Mouse (Mus musculus) gonadal fat pad, adult 2 months (tissue): ENCODE results near the gene Pde5a. TPM values are rescaled to one million over a fixed set of nuclear protein-coding genes. Genes with fewer than 3 reads are reported as not detected.

Source experiments
- DNase-seq: peaks from one replicate; pipeline ENCODE4 v3.0.0-alpha.2; 2012; ENCODE audit warnings: low read depth
- polyA plus RNA-seq: library from polyadenylated mRNA; depleted of rRNA; stranded (reverse); fragments of >200 nt; gene quantifications from 2 replicates; pipeline ENCODE4 v1.2.3, GENCODE M21; 2012; rRNA removed

The Pde5a gene
- polyA plus RNA-seq = 2.6 and 3.0 TPM in 2 replicates

DNA sequence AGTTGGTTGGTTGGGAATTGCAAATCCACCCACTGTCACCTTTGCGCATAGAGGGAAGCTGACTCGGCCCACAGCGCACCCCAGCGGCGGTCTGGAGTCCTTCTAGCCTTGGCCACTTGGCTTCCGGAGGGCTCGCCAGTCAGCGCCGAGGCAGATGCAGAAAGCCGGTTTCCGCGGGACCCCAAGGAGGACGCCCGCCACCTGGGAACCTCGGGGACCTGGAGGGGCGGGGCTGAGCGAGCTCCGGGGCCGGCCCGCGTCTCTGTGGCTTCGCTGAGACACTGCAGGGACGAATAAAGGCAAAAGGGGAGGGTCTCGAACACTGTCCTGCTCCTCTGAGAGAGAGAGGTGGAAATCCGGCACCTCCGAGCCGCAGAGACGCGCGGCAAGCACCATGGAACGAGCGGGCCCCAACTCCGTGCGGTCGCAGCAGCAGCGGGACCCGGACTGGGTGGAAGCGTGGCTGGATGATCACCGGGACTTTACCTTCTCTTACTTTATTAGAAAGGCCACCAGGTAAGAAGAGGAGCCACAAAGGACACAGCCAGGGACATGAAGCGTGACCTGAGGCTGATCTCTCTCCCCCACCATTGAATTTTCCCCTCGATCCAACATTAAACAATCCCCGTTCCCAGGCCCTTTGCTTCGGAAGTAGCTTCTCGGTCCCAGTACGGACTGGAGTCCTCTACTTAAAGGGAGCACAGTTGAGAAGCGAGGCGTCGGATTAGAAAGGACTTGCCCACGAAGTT is at the start of gene Pde5a:
TSS of gene Pde5a (plus strand) at position 96 of the 749 bp plus-strand sequence.
- no peak for DNase-seq

GRCm38 (mm10) chr3:122680851-122681250 is 47.9 kb upstream of the Pde5a start:
- DNase-seq = no peak

DNA sequence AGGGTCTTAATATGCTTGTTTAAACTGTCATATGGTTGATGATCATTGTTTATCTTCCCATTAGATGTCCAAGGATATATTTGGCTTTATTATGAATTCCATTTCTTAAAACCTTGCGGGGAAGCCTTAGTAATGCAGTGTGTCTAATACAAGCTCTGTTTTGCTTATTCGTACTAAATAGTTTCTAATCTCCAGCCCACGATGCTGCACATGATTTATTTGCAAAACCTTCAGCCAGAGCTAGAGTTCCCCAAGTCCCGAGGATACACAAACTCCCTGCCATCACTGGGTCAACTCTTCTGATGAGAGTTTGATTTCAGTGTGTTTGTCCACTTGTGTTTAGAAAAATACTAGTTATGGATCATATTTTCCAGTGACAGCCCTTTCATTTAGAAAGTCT is 46.4 kb upstream of the Pde5a start:
- DNase-seq = no peak

DNA sequence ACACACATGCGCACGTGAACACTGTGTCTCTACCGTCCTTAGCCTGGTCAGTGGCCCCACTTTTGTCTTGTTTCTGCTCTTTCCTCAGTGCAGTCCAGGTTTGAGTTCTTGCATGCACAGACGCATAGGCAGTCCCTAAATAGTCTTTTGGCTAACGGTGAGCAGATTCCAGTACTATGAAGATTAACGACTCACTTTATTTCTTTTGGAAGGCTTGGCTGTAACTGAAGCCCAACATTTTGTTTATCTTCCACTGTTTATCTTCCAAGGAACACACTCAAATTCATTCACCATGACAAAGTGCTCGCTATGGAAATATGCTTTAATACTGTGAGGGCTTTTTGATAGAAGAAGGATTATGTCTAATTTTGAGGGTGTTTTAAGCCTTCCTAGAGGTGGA is 43.9 kb upstream of the Pde5a start:
- no peak for DNase-seq

GRCm38 (mm10) chr3:122693039-122693438 is 35.7 kb upstream of the Pde5a start:
- no peak for DNase-seq

DNA sequence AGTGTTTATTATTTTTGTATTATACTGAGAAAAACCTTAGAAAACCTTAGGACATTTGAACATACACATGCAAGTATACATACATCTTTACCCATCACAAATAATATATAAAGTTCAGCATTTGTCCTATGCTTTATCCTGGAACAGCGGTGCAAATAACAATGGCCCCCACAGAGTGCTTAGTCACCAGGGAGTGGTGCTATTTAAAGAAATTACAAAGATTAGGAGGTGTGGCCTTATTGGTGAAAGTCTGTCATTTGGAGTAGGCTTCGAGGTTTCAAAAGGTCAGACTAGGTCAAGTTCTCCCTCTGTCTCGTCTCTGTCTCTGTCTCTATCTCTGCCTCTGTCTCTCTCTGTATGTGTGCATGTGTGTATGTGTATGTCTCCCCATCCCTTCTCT is 32.9 kb upstream of the Pde5a start:
- no peak for DNase-seq

DNA sequence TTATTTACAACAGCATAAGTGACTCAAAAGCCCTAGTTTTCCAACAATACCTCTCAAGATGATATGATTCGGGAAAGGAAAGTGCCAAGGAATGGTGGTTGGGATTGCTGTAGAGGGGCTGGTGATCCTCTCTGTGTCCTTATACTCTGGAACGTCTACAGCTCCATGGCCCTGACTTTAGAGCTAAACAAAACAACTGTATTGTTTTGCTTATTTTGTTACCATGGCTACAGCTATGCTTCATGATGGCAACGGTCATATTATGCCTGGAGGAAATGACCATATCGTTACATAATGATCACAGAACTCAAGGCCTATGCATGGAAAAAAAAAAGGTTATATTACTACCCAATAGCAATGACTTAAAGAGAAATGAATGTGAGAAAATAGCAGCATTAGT is 32.1 kb upstream of the Pde5a start:
- no peak for DNase-seq

DNA sequence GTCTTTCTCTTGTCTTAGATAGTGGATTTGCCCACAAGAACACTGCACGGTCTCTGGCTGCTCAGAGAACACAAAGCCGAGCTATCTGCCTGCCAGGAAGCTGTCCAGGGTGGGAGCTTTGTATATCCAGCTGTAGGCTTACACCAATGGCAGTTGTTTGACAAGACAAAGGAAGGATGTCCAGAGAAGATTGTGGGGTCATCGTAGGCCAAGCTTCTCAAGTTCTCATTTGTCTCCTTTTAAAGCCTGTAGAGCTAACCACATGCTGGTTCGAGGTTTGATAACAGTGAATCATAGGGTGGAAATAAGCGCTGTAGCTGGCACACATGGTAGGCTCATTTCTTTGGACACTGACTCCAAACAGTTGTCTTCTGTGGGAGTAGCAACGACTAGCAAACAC is 24.5 kb upstream of the Pde5a start:
- no peak for DNase-seq

DNA sequence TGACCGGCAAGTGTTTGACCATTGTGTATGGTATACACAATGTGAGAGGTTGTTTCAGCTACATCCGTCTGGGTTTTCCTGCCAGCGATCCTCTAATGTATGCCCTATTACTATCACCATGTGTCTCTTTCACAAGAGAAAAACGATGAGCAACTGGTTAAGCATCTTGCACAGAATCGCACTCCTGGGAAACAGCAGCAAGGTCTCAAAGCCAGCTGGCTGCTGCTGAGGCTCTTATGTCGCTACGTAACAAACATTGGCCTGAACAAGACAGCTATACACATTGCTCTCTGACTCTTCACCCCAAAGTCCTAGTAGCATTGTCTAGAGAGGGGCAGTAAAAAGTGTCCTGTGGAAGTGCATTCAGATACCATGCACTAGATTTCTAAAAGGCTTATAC is 23.5 kb upstream of the Pde5a start:
- no peak for DNase-seq

GRCm38 (mm10) chr3:122708485-122708884 is 20.3 kb upstream of the Pde5a start:
- DNase-seq = no peak

DNA sequence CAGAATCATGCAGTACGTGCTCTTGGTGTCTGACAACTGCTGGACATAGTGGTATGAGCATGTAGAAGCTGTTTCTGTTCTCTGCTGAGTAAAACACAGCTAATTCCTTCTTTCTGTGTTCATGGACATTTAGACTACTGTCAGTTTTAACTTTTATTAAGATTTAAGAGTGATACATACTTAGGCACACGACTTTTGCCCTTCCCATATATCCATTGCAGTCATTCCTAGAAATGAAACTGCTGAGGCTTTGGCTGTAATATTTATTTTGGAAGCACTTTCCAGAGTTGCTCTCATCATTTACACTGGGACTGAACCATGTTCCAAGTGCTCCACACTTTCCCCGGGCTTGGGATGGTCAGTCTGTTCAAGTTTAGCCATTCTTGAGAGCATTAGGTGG is 18.6 kb upstream of the Pde5a start:
- DNase-seq = no peak

DNA sequence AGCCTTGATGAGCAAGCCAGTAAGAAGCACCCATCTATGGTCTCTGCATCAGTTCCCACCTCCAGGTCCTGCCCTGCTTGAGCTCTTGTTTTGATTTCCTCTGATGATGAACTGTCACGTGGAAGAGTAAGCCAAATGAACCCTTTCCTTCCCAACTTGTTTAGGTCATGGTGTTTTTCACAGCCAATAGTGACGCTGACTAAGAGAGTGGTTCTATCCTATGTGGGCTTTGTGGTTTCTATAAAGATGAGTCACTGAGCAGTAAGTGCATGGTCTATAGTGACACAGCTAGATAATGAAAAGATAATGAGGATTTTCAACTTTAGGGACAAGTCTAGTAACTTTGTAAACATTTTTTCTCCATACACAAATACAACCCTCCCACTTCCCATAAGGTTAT is 10.1 kb upstream of the Pde5a start:
- DNase-seq = no peak

DNA sequence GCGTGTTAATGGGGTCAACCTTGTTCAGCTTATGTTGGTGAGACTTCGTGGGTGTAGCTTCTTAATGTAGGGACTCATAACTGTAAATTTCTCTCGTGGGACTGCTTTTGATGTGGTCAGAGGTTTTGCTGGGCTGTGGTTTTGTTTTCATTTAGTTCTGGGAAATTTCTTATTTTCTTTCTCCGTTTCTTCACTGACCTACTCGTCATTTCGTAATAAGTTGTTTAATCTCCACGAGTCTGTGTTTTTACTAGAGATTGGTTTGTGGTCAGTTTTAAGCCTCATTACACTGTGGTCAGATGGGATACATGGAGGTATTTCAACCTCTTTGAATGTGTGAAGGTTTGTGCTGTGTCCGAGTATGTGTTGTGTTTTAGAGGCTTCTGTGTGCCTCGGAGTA is 7.2 kb upstream of the Pde5a start:
- DNase-seq = no peak

DNA sequence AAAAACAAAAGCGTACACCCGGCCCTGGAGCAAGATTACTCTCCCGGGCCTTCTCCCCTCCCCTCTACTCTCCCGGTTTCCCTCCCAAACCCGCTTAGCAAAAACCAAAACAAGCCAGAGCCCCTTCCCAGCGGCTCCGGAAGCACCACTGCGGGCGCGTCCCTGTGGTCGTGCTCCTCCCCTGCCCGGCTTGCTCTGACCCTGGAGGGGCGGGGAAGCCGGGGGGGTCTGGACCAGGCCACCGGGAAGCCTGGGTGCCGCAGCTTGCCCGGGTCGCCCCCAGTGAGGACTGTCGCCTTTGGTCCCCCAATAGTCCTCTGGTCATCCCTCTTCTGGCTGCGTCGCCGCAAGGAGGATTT is 833 bp downstream of the Pde5a start:
- DNase-seq = no peak

DNA sequence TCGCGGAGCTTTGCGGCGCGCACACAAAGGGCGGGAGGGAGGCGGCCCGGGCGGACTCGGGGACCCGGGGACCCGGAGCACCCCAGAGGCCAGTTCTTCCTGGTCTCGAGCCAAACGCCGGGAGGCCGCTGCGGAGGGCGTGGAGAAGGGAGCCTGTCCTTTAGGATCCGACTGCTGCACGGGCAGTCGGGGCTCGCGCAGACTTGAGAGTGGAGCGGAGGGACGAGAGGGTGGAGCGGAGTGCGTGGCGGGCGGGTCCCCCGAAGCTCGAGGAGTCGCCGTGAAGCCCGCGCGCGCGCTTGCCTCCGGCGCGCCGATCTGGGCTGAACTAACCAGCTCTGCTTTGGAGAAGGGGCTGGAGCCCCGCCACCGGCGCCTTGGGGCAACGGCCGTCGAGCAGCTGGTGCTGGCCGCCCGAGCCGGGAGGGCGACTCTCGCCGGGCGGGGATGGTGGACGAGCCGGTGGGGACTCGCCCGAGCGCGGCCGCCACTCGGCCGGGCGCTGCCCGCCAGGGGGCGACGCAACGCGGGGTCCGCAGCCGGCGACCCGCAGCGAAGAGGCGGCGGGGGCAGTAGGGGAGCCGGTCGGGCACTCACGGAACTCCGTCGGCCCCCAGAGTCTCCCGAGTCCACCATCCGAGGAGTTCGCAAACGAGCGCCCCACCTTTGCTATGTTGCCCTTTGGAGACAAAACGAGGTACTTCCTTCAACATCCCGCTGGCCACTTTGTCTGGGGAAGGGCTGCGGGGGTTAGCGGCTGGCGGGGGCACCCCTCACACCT is 1.4 kb downstream of the Pde5a start:
- no peak for DNase-seq

- DNase-seq = no peak
These were observed 2.0 kb downstream of the Pde5a start for GRCm38 (mm10) chr3:122730741-122731235.

DNA sequence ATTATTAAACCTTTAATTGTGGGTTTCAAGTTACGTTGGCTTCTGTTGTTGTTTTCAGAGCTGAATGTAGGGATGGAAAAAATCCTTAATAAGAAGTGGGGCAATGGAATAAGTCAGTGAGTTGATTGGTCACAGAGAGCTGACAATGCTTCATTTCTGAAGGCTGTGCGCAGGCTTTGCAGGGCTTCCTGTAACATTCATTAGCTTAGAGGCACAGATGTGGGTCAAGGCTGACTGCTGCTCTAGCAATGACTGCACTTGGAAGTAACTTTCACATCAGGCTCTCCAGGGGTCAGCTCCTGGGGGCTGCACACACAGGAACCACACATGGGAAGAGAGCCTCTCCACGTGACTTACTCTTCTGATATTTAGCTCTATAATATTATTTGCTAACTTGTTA is 5.1 kb downstream of the Pde5a start:
- no peak for DNase-seq

GRCm38 (mm10) chr3:122734329-122734728 is 5.6 kb downstream of the Pde5a start:
- DNase-seq = no peak

GRCm38 (mm10) chr3:122739460-122739859 is 10.7 kb downstream of the Pde5a start:
- no peak for DNase-seq

DNA sequence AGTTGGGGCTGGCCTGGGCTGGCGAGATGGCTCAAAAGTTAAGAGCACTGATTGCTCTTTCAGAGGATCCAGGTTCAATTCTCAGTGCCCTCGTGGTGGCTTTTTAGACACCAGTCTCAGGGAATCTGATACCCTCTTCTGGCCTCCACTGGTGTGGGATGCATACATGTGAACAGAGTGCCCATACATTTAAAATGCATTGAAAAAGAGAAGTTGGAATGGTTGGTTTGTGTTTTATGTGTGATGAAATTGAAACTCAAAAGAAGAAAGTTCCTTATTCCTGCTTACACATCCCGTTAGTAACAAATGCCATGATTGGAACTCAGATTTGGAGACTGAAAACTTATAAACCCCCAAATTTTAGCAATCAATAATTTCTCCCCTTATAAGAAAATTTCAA is 15.5 kb downstream of the Pde5a start:
- no peak for DNase-seq

DNA sequence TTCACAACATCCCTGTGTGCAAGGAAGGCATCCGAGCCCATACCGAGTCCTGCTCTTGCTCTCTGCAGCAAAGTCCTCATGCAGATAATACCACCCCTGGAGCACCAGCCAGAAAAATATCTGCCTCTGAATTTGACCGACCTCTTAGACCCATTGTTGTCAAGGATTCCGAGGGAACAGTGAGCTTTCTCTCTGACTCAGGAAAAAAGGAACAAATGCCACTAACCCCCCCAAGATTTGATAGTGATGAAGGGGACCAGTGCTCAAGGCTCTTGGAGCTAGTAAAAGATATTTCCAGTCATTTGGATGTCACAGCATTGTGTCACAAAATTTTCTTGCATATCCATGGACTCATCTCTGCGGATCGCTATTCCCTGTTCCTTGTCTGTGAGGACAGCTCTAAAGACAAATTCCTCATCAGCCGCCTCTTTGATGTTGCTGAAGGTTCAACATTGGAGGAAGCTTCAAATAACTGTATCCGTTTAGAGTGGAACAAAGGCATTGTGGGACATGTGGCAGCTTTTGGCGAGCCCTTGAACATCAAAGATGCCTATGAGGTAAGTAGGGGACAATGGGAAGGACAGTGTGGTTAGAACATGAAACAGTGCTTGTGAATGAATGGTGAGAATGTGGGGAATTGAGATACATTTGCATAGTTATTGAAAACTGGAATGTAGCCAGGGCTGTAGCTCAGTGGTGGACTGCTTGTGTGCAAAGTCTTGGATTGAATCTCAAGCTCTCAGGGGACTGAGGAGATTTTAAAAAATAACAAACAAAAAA is 19.4 kb downstream of the Pde5a start:
- DNase-seq = no peak

GRCm38 (mm10) chr3:122763240-122763761 is 34.6 kb downstream of the Pde5a start:
- DNase-seq = no peak
